Mouse (Mus musculus) forebrain, embryonic 10.5 days (tissue): ENCODE measurements around the gene Mgmt. TPM values are rescaled to one million over a fixed set of nuclear protein-coding genes. Genes with fewer than 3 reads are reported as not detected.

Experiments used
- DNase-seq: peaks from one replicate; pipeline ENCODE4 v3.0.0-alpha.2; 2017; ENCODE audit warnings: low spot score; ENCODE audit errors: extremely low spot score
- H3K27ac ChIP-seq: fragments of 300-500 bp; sonication (generic); 2 replicates; pipeline ENCODE4 v1.5.1; 2016; ENCODE audit warnings: mild to moderate bottlenecking
- H3K27me3 ChIP-seq: fragments of 300-500 bp; sonication (generic); 2 replicates; pipeline ENCODE4 v1.6.1; 2016; ENCODE audit warnings: mild to moderate bottlenecking; ENCODE audit not compliant: poor library complexity, severe bottlenecking
- H3K36me3 ChIP-seq: fragments of 300-500 bp; sonication (generic); replicated peaks from 2 replicates; pipeline ENCODE4 v1.6.1; 2016; ENCODE audit warnings: mild to moderate bottlenecking, moderate library complexity
- H3K4me1 ChIP-seq: fragments of 300-500 bp; sonication (generic); 2 replicates; pipeline ENCODE4 v1.6.1; 2016
- H3K4me3 ChIP-seq: fragments of 300-500 bp; sonication (generic); 2 replicates; pipeline ENCODE4 v1.5.1; 2016; ENCODE audit warnings: mild to moderate bottlenecking, moderate library complexity
- H3K9me3 ChIP-seq: fragments of 300-500 bp; sonication (generic); 2 replicates; pipeline ENCODE4 v1.6.1; 2016; ENCODE audit warnings: mild to moderate bottlenecking, moderate library complexity
- WGBS: fragments of 180-500 bp; shearing (Covaris S2); methylation state at CpG from one replicate; pipeline ENCODE4 v1.1.7; 2016; 5-methylcytosine and 5-hydroxymethylcytosine counted together
- polyA plus RNA-seq: library from polyadenylated mRNA; unstranded; fragments of >200 nt; fragmentation: Nextera tagmentation; extraction: Ambion mirVana; gene quantifications from 2 replicates; pipeline ENCODE4 v1.2.1, GENCODE M21; 2016

The Mgmt gene
- polyA plus RNA-seq, 1 experiment from 2014 or later: 4.1 TPM

DNA sequence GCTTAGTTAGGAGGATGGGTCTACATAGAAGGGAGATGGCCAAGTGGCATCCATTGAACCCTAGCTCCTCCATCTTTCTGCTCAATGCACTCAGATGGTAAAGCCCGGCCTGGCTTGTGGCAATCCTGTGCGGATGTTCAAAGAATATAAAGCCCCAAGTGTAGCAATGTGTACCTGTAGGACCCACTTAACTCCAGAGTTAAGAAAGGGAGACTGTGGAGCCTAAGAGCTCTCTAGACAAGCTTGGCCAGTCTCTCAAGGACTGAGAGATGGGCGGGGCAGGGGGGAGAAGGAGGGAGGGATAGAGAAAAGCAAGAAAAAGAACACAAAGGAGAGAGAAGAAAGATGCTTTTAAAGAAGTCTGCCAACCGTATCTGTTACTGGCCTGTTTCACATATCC, 27.9 kb upstream of the Mgmt start:
- no peak overlapping the region for H3K4me3 ChIP-seq
- DNase-seq: no peak
- peaks cover 54% of the 10 kb centered on the region for H3K27me3 ChIP-seq
- H3K9me3 ChIP-seq: no peaks in the 10 kb centered on the region
- 84% methylated on average over 4 of the region's 4 CpGs for WGBS
- H3K36me3 ChIP-seq: no peaks in the 10 kb centered on the region
- peaks cover 24% of the 10 kb centered on the region for H3K4me1 ChIP-seq
- no peak overlapping the region for H3K27ac ChIP-seq

DNA sequence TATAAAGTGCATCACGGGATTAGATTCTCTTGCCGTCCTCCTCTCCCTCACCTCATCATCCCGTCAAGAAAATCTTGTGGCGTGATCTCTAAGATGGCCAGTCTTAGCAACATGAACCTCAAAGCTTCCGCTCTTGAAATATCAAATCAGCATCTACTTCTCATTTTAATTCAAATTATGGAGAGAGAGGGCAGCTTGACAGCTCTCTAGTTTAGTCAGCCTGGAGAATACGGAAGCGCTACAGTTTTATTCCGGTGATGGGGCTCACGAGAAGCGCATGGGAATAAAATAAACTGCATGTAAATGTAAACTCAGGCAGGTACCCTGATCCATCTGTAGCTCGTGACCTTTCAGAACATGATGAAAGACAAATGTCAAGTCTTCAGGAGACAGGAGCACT, 22.9 kb upstream of the Mgmt start:
- 73% methylated on average over 11 of the region's 11 CpGs for WGBS

DNA sequence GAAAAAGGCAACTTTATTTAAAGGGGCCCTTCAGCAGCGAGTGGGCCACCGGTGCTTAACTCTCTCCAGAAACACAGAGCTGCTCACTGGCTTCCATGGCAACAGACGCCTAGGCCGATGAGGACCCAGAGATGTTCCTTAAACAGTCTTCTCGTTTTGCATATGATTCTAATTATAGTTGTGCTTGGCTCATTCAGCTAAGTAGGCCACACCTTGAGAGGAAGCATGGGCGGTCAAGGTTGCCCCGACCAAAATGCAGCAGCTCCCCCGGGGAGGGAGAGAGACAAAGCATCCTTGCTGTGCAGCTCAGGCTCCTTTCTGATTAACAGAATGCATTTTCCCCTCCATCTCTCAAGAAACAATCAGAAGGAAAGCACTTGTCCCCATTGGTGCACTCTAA, 22.4 kb upstream of the Mgmt start:
- Histone ChIP-seq H3K4me1 (peaks cover 18% of the 10 kb centered on the region), H3K4me3 (no peak overlapping the region), H3K27ac (no peak overlapping the region), H3K36me3 (no peaks in the 10 kb centered on the region), H3K27me3 (peaks cover 46% of the 10 kb centered on the region), H3K9me3 (no peaks in the 10 kb centered on the region)
- DNase-seq: peak; percentile 34
- 5% methylated on average over 8 of the region's 8 CpGs for WGBS

More for the DNA sequence above, 22.9 kb upstream of the Mgmt start:
- Histone ChIP-seq H3K4me1 (peaks cover 18% of the 10 kb centered on the region), H3K4me3 (no peak overlapping the region), H3K36me3 (no peaks in the 10 kb centered on the region), H3K27me3 (peaks cover 51% of the 10 kb centered on the region), H3K9me3 (no peaks in the 10 kb centered on the region), H3K27ac (no peak overlapping the region)
- DNase-seq: no peak

DNA sequence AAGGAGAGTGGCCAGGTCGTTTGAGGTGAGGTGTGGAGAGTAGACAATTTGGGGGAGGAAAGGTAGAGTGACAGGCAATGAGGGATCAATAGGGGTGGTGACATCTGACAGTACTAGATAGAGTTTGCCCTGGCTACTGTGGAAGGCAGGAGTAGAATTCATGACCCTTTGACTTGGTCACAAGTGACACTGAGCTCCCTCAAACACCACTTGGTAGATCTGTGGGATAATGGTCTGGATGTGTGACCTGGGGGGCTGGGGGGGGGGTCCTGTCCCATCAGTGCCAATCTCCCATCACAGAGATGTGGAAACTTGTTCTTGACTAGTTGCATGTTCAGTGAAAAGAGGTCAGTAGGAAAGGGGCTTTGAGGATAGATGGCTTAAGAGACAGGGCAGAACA, 20.0 kb upstream of the Mgmt start:
- no peak for DNase-seq

DNA sequence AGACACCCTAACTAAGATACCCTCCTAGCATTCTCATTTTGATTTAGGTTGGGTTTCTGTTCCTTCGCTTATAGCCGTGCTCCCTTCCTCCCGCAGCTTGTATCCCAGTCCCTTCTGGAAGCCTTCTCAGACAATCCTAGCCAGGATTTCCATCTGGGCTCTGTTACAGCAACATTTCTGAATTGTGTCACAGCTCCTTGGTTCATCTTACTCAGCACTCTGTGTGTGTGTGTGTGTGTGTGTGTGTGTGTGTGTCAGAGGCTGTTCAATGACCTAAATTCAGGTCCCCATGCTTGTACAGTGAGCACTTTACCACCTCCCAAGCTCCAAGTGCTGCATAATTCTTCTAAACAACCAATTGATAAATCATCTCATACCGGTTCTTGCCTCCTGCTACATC, 14.0 kb upstream of the Mgmt start:
- no peak overlapping the region for H3K4me3 ChIP-seq
- no peaks in the 10 kb centered on the region for H3K27me3 ChIP-seq
- no peaks in the 10 kb centered on the region for H3K4me1 ChIP-seq
- WGBS: 88% methylated on average over 4 of the region's 4 CpGs
- H3K36me3 ChIP-seq: no peaks in the 10 kb centered on the region
- no peaks in the 10 kb centered on the region for H3K9me3 ChIP-seq
- no peak for DNase-seq
- H3K27ac ChIP-seq: no peak overlapping the region

More for the DNA sequence above, 20.0 kb upstream of the Mgmt start:
- H3K4me3 ChIP-seq: no peak overlapping the region
- peaks cover 18% of the 10 kb centered on the region for H3K4me1 ChIP-seq
- H3K27ac ChIP-seq: no peak overlapping the region
- no peaks in the 10 kb centered on the region for H3K9me3 ChIP-seq
- WGBS: 67% methylated on average over 1 of the region's 1 CpGs
- peaks cover 40% of the 10 kb centered on the region for H3K27me3 ChIP-seq
- no peaks in the 10 kb centered on the region for H3K36me3 ChIP-seq

DNA sequence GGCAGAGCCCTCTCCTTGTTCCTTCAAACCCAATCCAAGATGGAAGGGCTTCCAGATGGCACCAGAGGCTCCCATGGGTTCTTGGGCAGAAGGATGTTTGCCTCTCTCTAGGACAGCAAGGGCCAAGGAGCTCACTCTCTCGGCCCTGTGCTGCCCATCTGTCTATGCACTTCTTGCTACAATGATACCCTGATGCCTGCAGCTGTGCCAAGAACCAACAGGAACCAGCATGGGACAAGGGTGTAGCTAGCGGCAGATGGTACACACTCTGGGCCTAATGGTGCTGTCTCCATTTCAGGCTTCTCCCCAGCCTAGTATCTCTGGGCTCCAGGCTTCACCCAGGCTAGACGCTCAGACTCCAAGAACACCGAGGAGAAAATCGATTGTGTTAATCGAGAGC, 6.3 kb upstream of the Mgmt start:
- peak; percentile 9 for DNase-seq
- H3K27me3 ChIP-seq: no peaks in the 10 kb centered on the region
- no peaks in the 10 kb centered on the region for H3K9me3 ChIP-seq
- H3K36me3 ChIP-seq: no peaks in the 10 kb centered on the region
- H3K4me1 ChIP-seq: no peaks in the 10 kb centered on the region
- H3K4me3 ChIP-seq: no peak overlapping the region
- H3K27ac ChIP-seq: no peak overlapping the region
- 93% methylated on average over 6 of the region's 6 CpGs for WGBS

DNA sequence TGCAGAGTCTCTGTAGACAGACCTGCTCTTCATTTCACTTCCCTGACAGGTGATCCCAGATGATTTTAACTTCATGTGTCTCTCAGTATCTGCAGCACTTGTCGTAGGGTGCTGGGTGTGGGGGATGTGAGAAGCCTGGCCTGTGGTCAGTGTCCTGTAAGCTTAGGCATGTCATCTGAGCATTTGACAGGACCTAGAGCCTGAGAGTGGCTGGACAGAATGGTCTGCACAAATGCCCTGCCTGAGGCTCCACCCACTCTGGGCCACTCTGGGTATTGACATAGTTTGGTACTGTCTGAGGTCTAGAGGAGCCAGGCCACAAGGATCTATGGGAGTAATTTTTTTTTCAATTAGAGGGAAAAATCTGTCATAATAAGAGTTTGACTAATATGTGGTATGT, 942 bp downstream of the Mgmt start:
- H3K27me3 ChIP-seq: no peaks in the 10 kb centered on the region
- 95% methylated on average over 1 of the region's 1 CpGs for WGBS
- peak; percentile 11 for DNase-seq
- no peak overlapping the region for H3K27ac ChIP-seq
- H3K9me3 ChIP-seq: no peaks in the 10 kb centered on the region
- H3K36me3 ChIP-seq: no peaks in the 10 kb centered on the region
- peaks cover 20% of the 10 kb centered on the region for H3K4me1 ChIP-seq
- no peak overlapping the region for H3K4me3 ChIP-seq

DNA sequence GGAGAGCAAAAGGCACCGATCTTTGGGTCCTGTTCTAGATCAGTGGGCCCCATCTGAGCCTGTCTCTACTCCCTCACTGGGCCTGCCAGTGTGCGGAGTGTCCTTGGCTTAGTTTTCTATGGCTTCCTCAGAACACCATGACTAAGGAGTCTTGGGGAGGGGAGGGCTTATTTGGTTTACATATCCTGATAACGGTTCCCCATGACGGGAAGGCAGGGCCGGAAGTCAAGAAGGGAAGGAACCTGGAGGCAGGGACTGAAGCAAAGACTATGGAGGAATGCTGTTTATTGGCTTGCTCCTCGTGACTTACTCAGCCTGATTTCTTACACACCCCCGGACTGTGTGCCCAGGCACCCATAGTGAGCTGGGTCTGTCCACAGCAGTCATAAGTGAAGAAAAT, 1.4 kb downstream of the Mgmt start:
- WGBS: 92% methylated on average over 7 of the region's 7 CpGs
- Histone ChIP-seq H3K9me3 (no peaks in the 10 kb centered on the region), H3K27ac (no peak overlapping the region), H3K27me3 (no peaks in the 10 kb centered on the region), H3K36me3 (no peaks in the 10 kb centered on the region), H3K4me3 (no peak overlapping the region), H3K4me1 (peaks cover 20% of the 10 kb centered on the region)
- DNase-seq: no peak

DNA sequence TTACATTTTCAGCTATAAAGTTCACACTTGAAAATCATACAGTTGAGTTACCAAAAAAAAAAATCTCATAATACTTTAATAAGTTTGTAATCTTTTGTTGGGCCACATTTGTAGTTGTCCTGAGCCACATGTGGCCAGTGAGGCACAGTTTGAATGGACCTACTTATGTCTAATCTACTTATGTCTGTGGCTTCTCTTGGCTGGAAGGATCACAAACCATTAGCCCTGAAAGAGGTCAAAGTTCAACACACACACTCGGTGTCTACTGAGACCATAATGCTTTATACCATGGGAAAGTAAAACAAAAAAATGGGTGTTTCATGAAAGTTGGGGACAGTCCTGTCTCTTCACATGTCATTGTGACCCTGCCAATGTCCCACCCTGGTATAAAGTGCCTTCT, 3.1 kb downstream of the Mgmt start:
- H3K9me3 ChIP-seq: no peaks in the 10 kb centered on the region
- 33% methylated on average over 1 of the region's 1 CpGs for WGBS
- DNase-seq: no peak
- H3K4me1 ChIP-seq: peaks cover 20% of the 10 kb centered on the region
- no peaks in the 10 kb centered on the region for H3K36me3 ChIP-seq
- no peak overlapping the region for H3K27ac ChIP-seq
- H3K4me3 ChIP-seq: no peak overlapping the region
- H3K27me3 ChIP-seq: no peaks in the 10 kb centered on the region

DNA sequence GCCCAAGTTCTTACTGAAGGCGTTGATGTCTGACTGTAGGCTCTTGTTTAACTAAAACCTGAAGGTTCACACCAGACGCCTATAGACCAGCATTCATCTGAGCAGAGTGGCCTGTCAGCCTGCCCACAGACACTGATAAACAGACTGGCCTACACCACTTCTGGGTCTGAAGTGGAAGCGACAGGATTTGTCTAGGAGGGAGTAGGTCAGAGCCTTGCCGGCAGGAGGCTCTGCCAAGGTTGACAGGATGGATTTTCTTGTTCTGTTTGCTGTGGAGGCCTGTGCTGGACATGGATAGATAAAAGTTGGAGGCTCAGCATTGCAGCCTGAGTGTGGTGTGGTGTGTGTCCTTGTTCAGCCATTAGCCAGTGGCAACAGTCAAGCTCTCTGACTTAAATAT, 3.6 kb downstream of the Mgmt start:
- Histone ChIP-seq H3K36me3 (no peaks in the 10 kb centered on the region), H3K4me1 (peaks cover 20% of the 10 kb centered on the region), H3K27ac (no peak overlapping the region), H3K27me3 (no peaks in the 10 kb centered on the region), H3K4me3 (no peak overlapping the region), H3K9me3 (no peaks in the 10 kb centered on the region)
- no peak for DNase-seq
- 84% methylated on average over 4 of the region's 4 CpGs for WGBS

DNA sequence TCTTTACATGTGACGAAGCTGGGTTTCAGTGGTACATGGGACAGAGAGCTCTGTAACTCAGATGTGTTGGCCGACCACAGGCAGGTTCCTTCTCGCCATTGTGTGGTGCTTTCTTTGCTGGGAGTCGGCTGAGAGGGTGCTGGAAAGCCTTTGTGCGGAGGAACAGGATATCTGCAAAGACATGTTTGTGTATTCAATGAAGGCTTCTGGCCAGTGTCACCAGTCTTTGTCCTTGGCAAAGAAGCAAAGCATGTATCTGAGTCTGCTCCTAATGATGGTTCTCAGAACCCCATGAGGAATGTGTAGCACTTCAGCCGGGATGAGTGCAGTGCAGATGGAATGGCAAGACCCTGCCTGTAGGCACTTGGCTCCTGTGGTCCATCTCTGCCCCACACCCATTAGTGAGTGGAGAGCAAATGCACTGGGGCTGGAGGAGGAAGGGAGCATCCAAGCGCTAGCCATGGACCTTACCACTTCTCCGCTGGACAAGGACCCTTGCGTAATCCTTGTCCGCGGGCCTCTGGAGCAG, 14.3 kb downstream of the Mgmt start:
- Histone ChIP-seq H3K27me3 (no peaks in the 10 kb centered on the region), H3K9me3 (no peaks in the 10 kb centered on the region), H3K27ac (no peak overlapping the region), H3K36me3 (no peaks in the 10 kb centered on the region), H3K4me1 (peaks cover 9% of the 10 kb centered on the region), H3K4me3 (no peak overlapping the region)
- DNase-seq: no peak
- 95% methylated on average over 11 of the region's 11 CpGs for WGBS

DNA sequence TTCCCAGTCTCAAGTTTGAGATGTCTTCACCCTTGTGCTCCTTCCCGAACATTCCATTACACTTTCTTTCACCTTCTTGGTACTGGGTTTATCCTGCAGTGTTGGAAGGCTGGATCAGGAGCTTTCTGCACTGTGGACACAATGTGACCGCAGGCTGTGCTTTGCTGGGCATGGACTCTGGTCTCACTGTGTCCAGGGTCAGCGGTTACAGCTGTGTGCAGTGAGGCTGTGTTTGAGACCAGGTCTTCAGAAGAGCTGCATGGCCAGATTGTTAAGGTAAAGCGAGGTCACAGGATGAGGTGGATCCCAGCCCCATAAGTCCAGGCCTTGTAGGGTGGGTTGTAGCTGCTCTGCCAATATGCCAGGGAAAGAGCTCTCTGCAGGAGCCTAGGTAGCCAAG, 18.5 kb downstream of the Mgmt start:
- Histone ChIP-seq H3K36me3 (no peaks in the 10 kb centered on the region), H3K4me3 (no peak overlapping the region), H3K27ac (no peak overlapping the region), H3K4me1 (peaks cover 9% of the 10 kb centered on the region), H3K27me3 (no peaks in the 10 kb centered on the region), H3K9me3 (no peaks in the 10 kb centered on the region)
- 94% methylated on average over 4 of the region's 4 CpGs for WGBS
- DNase-seq: no peak

DNA sequence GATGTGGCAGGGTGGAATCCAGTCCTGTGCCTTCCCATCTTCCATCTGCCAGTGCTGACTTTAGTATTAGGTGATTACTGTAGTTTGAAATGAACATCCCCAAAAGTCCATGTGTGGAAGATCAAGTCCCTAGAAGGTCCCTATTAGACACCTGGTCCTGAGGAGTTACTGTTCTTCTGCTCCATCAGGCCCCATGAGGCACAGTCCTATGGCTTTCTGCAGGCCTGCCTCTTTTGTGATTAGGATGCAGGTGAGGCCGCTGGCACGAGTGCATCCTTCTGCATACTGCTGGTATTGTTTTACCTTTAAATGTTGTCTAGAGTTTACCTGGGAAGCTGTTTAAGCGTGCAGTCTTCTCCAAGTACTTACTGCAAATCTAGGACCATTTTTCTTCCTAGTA, 21.6 kb downstream of the Mgmt start:
- WGBS: 80% methylated on average over 3 of the region's 3 CpGs
- Histone ChIP-seq H3K4me3 (no peak overlapping the region), H3K9me3 (no peaks in the 10 kb centered on the region), H3K27me3 (no peaks in the 10 kb centered on the region), H3K36me3 (no peaks in the 10 kb centered on the region), H3K27ac (no peak overlapping the region), H3K4me1 (no peaks in the 10 kb centered on the region)
- DNase-seq: no peak
